Comparison of ENCODE assay signal across 15 mouse cellular contexts in genomic region chr2:116010061-116010460, GRCm38 (mm10). TPM values are rescaled to one million over a fixed set of nuclear protein-coding genes. Genes with fewer than 3 reads are reported as not detected.
DNase-seq lines count a peak whose midpoint lies in the region; ATAC-seq and TF ChIP-seq lines count a peak whose summit lies in the region.
"Had no signal": no experiment of that assay in that cellular context is flagged by ENCODE, and none has a peak within 500 bp of the region (broad histone marks: within the 10 kb centered on the region; RNA-seq: fewer than 3 reads in every experiment).

No protein-coding gene starts in this region.

- H3K27ac ChIP-seq in heart, embryonic 13.5 days (replicated peaks) = peak overlapping the region; percentile 46
- H3K27ac ChIP-seq in kidney, embryonic 16.5 days (ENCODE audit: low read length) = no peak overlapping the region
- no peak overlapping the region for H3K27ac ChIP-seq in kidney, adult 2 months (ENCODE audit: insufficient read depth, low read depth, low read length)
- peak overlapping the region; percentile 15; the same call in 1 of the 2 replicates for H3K27ac ChIP-seq in forebrain, embryonic 14.5 days (ENCODE audit: low read depth, low read length)
- H3K27ac ChIP-seq in midbrain, embryonic 13.5 days = peak overlapping the region; percentile 87
- H3K27ac ChIP-seq in liver, embryonic 11.5 days (ENCODE audit: low read depth, low read length) = no peak overlapping the region
- H3K27ac ChIP-seq: embryonic facial prominence, embryonic 15.5 days; liver, embryonic 14.5 days had no signal

- peaks cover 26% of the 10 kb centered on the region for H3K4me1 ChIP-seq in heart, embryonic 13.5 days
- H3K4me1 ChIP-seq in kidney, embryonic 16.5 days (ENCODE audit: insufficient read depth, low read length) = peaks cover 30% of the 10 kb centered on the region
- H3K4me1 ChIP-seq in kidney, adult 2 months (ENCODE audit: control insufficient read depth, insufficient read depth, low read length) = no peaks in the 10 kb centered on the region
- H3K4me1 ChIP-seq in forebrain, embryonic 14.5 days (ENCODE audit: control insufficient read depth, insufficient read depth, low read length) = peaks cover 26% of the 10 kb centered on the region
- peaks cover 32% of the 10 kb centered on the region for H3K4me1 ChIP-seq in midbrain, embryonic 13.5 days (replicated peaks)
- H3K4me1 ChIP-seq in liver, embryonic 11.5 days (replicated peaks; ENCODE audit: control insufficient read depth, insufficient read depth, low read length) = no peaks in the 10 kb centered on the region

- H3K9ac ChIP-seq in heart, embryonic 13.5 days = no peak overlapping the region
- no peak overlapping the region for H3K9ac ChIP-seq in kidney, embryonic 16.5 days (replicated peaks; ENCODE audit: low read length)
- H3K9ac ChIP-seq in forebrain, embryonic 14.5 days (ENCODE audit: low read length) = no peak overlapping the region
- no peak overlapping the region for H3K9ac ChIP-seq in midbrain, embryonic 13.5 days (replicated peaks)
- no peak overlapping the region for H3K9ac ChIP-seq in liver, embryonic 11.5 days (ENCODE audit: low read depth, low read length)
- H3K9ac ChIP-seq: embryonic facial prominence, embryonic 15.5 days; liver, embryonic 14.5 days had no signal

- no peaks in the 10 kb centered on the region for H3K27me3 ChIP-seq in heart, embryonic 13.5 days (replicated peaks)
- H3K27me3 ChIP-seq in kidney, embryonic 16.5 days (ENCODE audit: insufficient read depth, low read length) = no peaks in the 10 kb centered on the region
- H3K27me3 ChIP-seq in kidney, adult 2 months (replicated peaks; ENCODE audit: control insufficient read depth, insufficient read depth, low read length) = no peaks in the 10 kb centered on the region
- H3K27me3 ChIP-seq in forebrain, embryonic 14.5 days (replicated peaks; ENCODE audit: control insufficient read depth, insufficient read depth, low read length) = no peaks in the 10 kb centered on the region
- H3K27me3 ChIP-seq in midbrain, embryonic 13.5 days = peaks cover 44% of the 10 kb centered on the region
- no peaks in the 10 kb centered on the region for H3K27me3 ChIP-seq in liver, embryonic 11.5 days (replicated peaks; ENCODE audit: control insufficient read depth, insufficient read depth, low read length)
- H3K27me3 ChIP-seq: embryonic facial prominence, embryonic 15.5 days had no signal

- H3K4me2 ChIP-seq in heart, embryonic 13.5 days = peak overlapping the region; percentile 17; the same call in 1 of the 2 replicates
- H3K4me2 ChIP-seq in kidney, embryonic 16.5 days (replicated peaks; ENCODE audit: low read depth, low read length) = no peak overlapping the region
- H3K4me2 ChIP-seq in forebrain, embryonic 14.5 days (ENCODE audit: low read length) = no peak overlapping the region
- H3K4me2 ChIP-seq in midbrain, embryonic 13.5 days (replicated peaks) = no peak overlapping the region
- H3K4me2 ChIP-seq in liver, embryonic 11.5 days = no peak overlapping the region

- TF ChIP-seq CTCF in kidney, adult 2 months (conservative IDR thresholded peaks at IDR 0.05; ENCODE audit: insufficient read depth, insufficient read length, low read depth, low read length) = no peak

- no peak for ATAC-seq in heart, embryonic 13.5 days (ENCODE audit: extremely low read depth, insufficient number of reproducible peaks, low FRiP score, low TSS enrichment)
- 0 out of 2 replicates have a peak, but pooled peaks have one; percentile 10 for ATAC-seq in kidney, embryonic 16.5 days (ENCODE audit: low FRiP score, low TSS enrichment)
- no peak for ATAC-seq in forebrain, embryonic 14.5 days
- no peak for ATAC-seq in midbrain, embryonic 13.5 days
- ATAC-seq in liver, embryonic 11.5 days (replicated peaks; ENCODE audit: low FRiP score) = no peak

- DNase-seq in heart, postnatal 36 days = no peak
- DNase-seq in kidney, adult 2 months = no peak
- no peak for DNase-seq in forebrain, embryonic 14.5 days (ENCODE audit: low spot score)
- DNase-seq in liver, embryonic 11.5 days (ENCODE audit: low spot score) = no peak
- no peak for DNase-seq in adrenal gland, adult 8-10 months
- DNase-seq: adrenal gland, adult 2 months; cerebellum, adult 18-20 months; gastrocnemius, postnatal 36 days; thymus, postnatal 4 days had no signal

- H3K9me3 ChIP-seq in heart, embryonic 13.5 days = no peaks in the 10 kb centered on the region
- no peaks in the 10 kb centered on the region for H3K9me3 ChIP-seq in kidney, embryonic 16.5 days (ENCODE audit: low read length)
- H3K9me3 ChIP-seq in forebrain, embryonic 14.5 days (replicated peaks; ENCODE audit: control insufficient read depth, low read length) = no peaks in the 10 kb centered on the region
- no peaks in the 10 kb centered on the region for H3K9me3 ChIP-seq in midbrain, embryonic 13.5 days
- H3K9me3 ChIP-seq in liver, embryonic 11.5 days (ENCODE audit: control insufficient read depth, low read length) = no peaks in the 10 kb centered on the region
- H3K9me3 ChIP-seq: embryonic facial prominence, embryonic 15.5 days had no signal

- no peak for TF ChIP-seq POLR2A in kidney, adult 2 months (IDR thresholded peaks at IDR 0.05; ENCODE audit: low read depth, low read length)

- H3K36me3 ChIP-seq in heart, embryonic 13.5 days = peaks cover 44% of the 10 kb centered on the region
- H3K36me3 ChIP-seq in kidney, embryonic 16.5 days (ENCODE audit: insufficient read depth, low read length) = peaks cover 4% of the 10 kb centered on the region
- H3K36me3 ChIP-seq in kidney, adult 2 months (ENCODE audit: control insufficient read depth, insufficient read depth, low read length) = no peaks in the 10 kb centered on the region; the same call in 1 of the 2 replicates
- H3K36me3 ChIP-seq in forebrain, embryonic 14.5 days (ENCODE audit: control insufficient read depth, insufficient read depth, low read length) = peaks cover 17% of the 10 kb centered on the region
- H3K36me3 ChIP-seq in midbrain, embryonic 13.5 days = no peaks in the 10 kb centered on the region
- no peaks in the 10 kb centered on the region for H3K36me3 ChIP-seq in liver, embryonic 11.5 days (ENCODE audit: control insufficient read depth, insufficient read depth, low read length)
- H3K36me3 ChIP-seq: embryonic facial prominence, embryonic 15.5 days had no signal

- intact Hi-C loops in heart, postnatal 36 days (cut with DNase I) = no loop called here

- 80% methylated on average over 3 of the region's 3 CpGs for WGBS in heart, embryonic 13.5 days
- WGBS in kidney, embryonic 16.5 days = 73% methylated on average over 3 of the region's 3 CpGs
- 84% methylated on average over 3 of the region's 3 CpGs for WGBS in kidney, adult 2 months
- 55% methylated on average over 3 of the region's 3 CpGs for WGBS in forebrain, embryonic 14.5 days
- 61% methylated on average over 3 of the region's 3 CpGs for WGBS in midbrain, embryonic 13.5 days
- 82% methylated on average over 3 of the region's 3 CpGs for WGBS in liver, embryonic 11.5 days

- H3K4me3 ChIP-seq in heart, embryonic 13.5 days = no peak overlapping the region
- H3K4me3 ChIP-seq in kidney, embryonic 16.5 days (ENCODE audit: low read length) = no peak overlapping the region
- H3K4me3 ChIP-seq in kidney, adult 2 months (ENCODE audit: insufficient read depth, low read depth, low read length) = no peak overlapping the region
- H3K4me3 ChIP-seq in forebrain, embryonic 14.5 days (ENCODE audit: low read depth, low read length) = no peak overlapping the region
- no peak overlapping the region for H3K4me3 ChIP-seq in midbrain, embryonic 13.5 days (replicated peaks)
- H3K4me3 ChIP-seq in liver, embryonic 11.5 days (ENCODE audit: low read depth, low read length) = no peak overlapping the region

RNA-seq across cellular contexts. Expression of gene Meis2, which starts 55.6 kb away (rescaled TPM):
- 30.1 and 32.0 TPM in 2 replicates for polyA plus RNA-seq in heart, embryonic 13.5 days (2015; fragmentation: Nextera tagmentation; extraction: Ambion mirVana)
- 10 to 100 TPM; 20.8 to 27.4 TPM for total RNA-seq in heart, postnatal 36 days (2021)
- polyA plus RNA-seq in kidney, embryonic 16.5 days (2015; fragmentation: Nextera tagmentation; extraction: Ambion mirVana) = 72.6 and 90.3 TPM in 2 replicates
- 28.5 and 32.2 TPM in 2 replicates for polyA plus RNA-seq in kidney, adult 2 months (2012; rRNA removed)
- polyA plus RNA-seq in forebrain, embryonic 14.5 days (2014; fragmentation: Nextera tagmentation; extraction: Ambion mirVana) = 99.1 and 114 TPM in 2 replicates
- 69.4 and 79.0 TPM in 2 replicates for polyA plus RNA-seq in midbrain, embryonic 13.5 days (2015; fragmentation: Nextera tagmentation; extraction: Ambion mirVana)
- polyA plus RNA-seq in liver, embryonic 11.5 days (2014; fragmentation: Nextera tagmentation; extraction: Ambion mirVana) = 18.0 and 20.0 TPM in 2 replicates
- 100 to 1,000 TPM; 197 to 340 (median 252) TPM for total RNA-seq in adrenal gland, adult 8-10 months (2022)
- total RNA-seq: neutrophil, adult 5-6 weeks had no signal

Comparison
In these comparisons a context has a peak if more than half of its experiments do, and no peak if none do; other contexts are left out.
1. H3K27ac ChIP-seq: peak in heart, embryonic 13.5 days (single experiment), forebrain, embryonic 14.5 days (single experiment) and midbrain, embryonic 13.5 days (single experiment); none in kidney, embryonic 16.5 days (single experiment), kidney, adult 2 months (single experiment) and liver, embryonic 11.5 days (single experiment).